Mouse (Mus musculus): ENCODE measurements around the gene Sgo1. TPM values are rescaled to one million over a fixed set of nuclear protein-coding genes. Genes with fewer than 3 reads are reported as not detected.

The Sgo1 gene
- polyA plus RNA-seq, 1 experiment from 2014 or later, result 1.2 TPM

Other genes starting within 250 kb of the Sgo1 start
- gene Efhb, start 226.0 kb downstream of the Sgo1 start, polyA plus RNA-seq (2018), result not detected in 3 replicates
- 66.5 to 84.2 TPM (median 67.4 TPM) in 3 replicates for gene Rab5a, start 210.1 kb downstream of the Sgo1 start, polyA plus RNA-seq (2018)
- not detected in 3 replicates for gene Pp2d1, start 149.9 kb downstream of the Sgo1 start, polyA plus RNA-seq (2018)
- 14.0 to 30.7 TPM (median 17.0 TPM) in 3 replicates for gene Kat2b, start 122.5 kb downstream of the Sgo1 start, polyA plus RNA-seq (2018)
- not detected in 3 replicates for gene Sult1c2, start 157.0 kb upstream of the Sgo1 start, polyA plus RNA-seq (2018)